Mouse (Mus musculus) olfactory bulb, adult 2 months (tissue): ENCODE measurements around the gene Ric8a. TPM values are rescaled to one million over a fixed set of nuclear protein-coding genes. Genes with fewer than 3 reads are reported as not detected.

ENCODE experiments used
- H3K27ac ChIP-seq: fragments of 200-500 bp; 2 replicates; pipeline ENCODE4 v1.5.1; 2012; ENCODE audit warnings: low read depth, low read length; ENCODE audit not compliant: insufficient read depth
- H3K4me1 ChIP-seq: fragments of 200-500 bp; 2 replicates; pipeline ENCODE4 v1.6.1; 2012; ENCODE audit warnings: low read length; ENCODE audit not compliant: control insufficient read depth, insufficient read depth
- H3K4me3 ChIP-seq: fragments of 200-500 bp; 2 replicates; pipeline ENCODE4 v1.5.1; 2012; ENCODE audit warnings: mild to moderate bottlenecking, low read depth, low read length, moderate library complexity; ENCODE audit not compliant: insufficient read depth
- CTCF ChIP-seq: fragments of 200-500 bp; IDR thresholded peaks from 2 replicates; pipeline ENCODE4 v1.5.1; 2012; ENCODE audit warnings: low read depth, mild to moderate bottlenecking, low read length, moderate library complexity; ENCODE audit not compliant: insufficient read depth
- POLR2A ChIP-seq: fragments of 200-500 bp; IDR thresholded peaks from 2 replicates; pipeline ENCODE4 v1.6.1; 2012; ENCODE audit warnings: mild to moderate bottlenecking, low read depth, low read length, moderate library complexity; ENCODE audit not compliant: insufficient read depth
- WGBS: fragments of 180-500 bp; shearing (Covaris S2); methylation state at CpG from one replicate; pipeline ENCODE4 v1.1.7; 2018; 5-methylcytosine and 5-hydroxymethylcytosine counted together
- polyA plus RNA-seq: library from polyadenylated mRNA; stranded (reverse); fragments of >200 nt; gene quantifications from 2 replicates; pipeline ENCODE4 v1.2.4, GENCODE M21; 2012; ENCODE audit warnings: low replicate concordance; ENCODE audit not compliant: missing spikeins, insufficient read depth, insufficient read length

The Ric8a gene
- polyA plus RNA-seq, 1 experiment, result not detected

GRCm38 (mm10) chr7:140899121-140899520 lies 42.4 kb downstream of the Ric8a start:
- no peak for TF ChIP-seq POLR2A
- no peak for TF ChIP-seq CTCF
- Histone ChIP-seq H3K27ac (no peak overlapping the region), H3K4me1 (peaks cover 2% of the 10 kb centered on the region; the same call in 1 of the 2 replicates), H3K4me3 (no peak overlapping the region)
- 71% methylated on average over 3 of the region's 3 CpGs for WGBS

GRCm38 (mm10) chr7:140900220-140900619 lies 43.5 kb downstream of the Ric8a start, which contains the start of gene Cox8b:
Gene Cox8b, minus strand, starts transcription at chr7:140900446.
- no peak within 1 kb of the TSS for H3K27ac ChIP-seq
- TF ChIP-seq POLR2A, result no peak
- no peak for TF ChIP-seq CTCF
- no peak within 1 kb of the TSS for H3K4me3 ChIP-seq
- WGBS, result 61% methylated on average over 10 of the region's 10 CpGs
- H3K4me1 ChIP-seq, result peaks cover 2% of the 10 kb centered on the region; the same call in 1 of the 2 replicates

GRCm38 (mm10) chr7:140902036-140902875 lies 45.5 kb downstream of the Ric8a start:
- 73% methylated on average over 15 of the region's 15 CpGs for WGBS
- Histone ChIP-seq H3K27ac (no peak overlapping the region), H3K4me1 (peaks cover 2% of the 10 kb centered on the region; the same call in 1 of the 2 replicates), H3K4me3 (no peak overlapping the region)
- TF ChIP-seq POLR2A, result no peak
- TF ChIP-seq CTCF, result no peak

- 22% methylated on average over 13 of the region's 13 CpGs for WGBS
- TF ChIP-seq CTCF (peak; percentile 91), POLR2A (no peak)
- H3K4me3 ChIP-seq, result no peak overlapping the region
- H3K4me1 ChIP-seq, result peaks cover 2% of the 10 kb centered on the region; the same call in 1 of the 2 replicates
- H3K27ac ChIP-seq, result no peak overlapping the region
Observed at GRCm38 (mm10) chr7:140903212-140903611, 46.5 kb downstream of the Ric8a start.

GRCm38 (mm10) chr7:140905642-140906081 lies 48.9 kb downstream of the Ric8a start:
- H3K27ac ChIP-seq, result no peak overlapping the region
- H3K4me1 ChIP-seq, result peaks cover 6% of the 10 kb centered on the region
- WGBS, result 75% methylated on average over 2 of the region's 2 CpGs
- TF ChIP-seq CTCF, result no peak
- TF ChIP-seq POLR2A, result no peak
- H3K4me3 ChIP-seq, result no peak overlapping the region

GRCm38 (mm10) chr7:140907131-140907530 lies 50.4 kb downstream of the Ric8a start:
- TF ChIP-seq POLR2A, result no peak
- TF ChIP-seq CTCF, result no peak
- H3K4me3 ChIP-seq, result no peak overlapping the region
- no peak overlapping the region for H3K27ac ChIP-seq
- WGBS, result 83% methylated on average over 13 of the region's 13 CpGs
- peaks cover 6% of the 10 kb centered on the region for H3K4me1 ChIP-seq

- TF ChIP-seq POLR2A (no peak), CTCF (no peak)
- H3K4me3 ChIP-seq, result no peak overlapping the region
- peaks cover 10% of the 10 kb centered on the region for H3K4me1 ChIP-seq
- 88% methylated on average over 7 of the region's 7 CpGs for WGBS
- no peak overlapping the region for H3K27ac ChIP-seq
Observed at GRCm38 (mm10) chr7:140907697-140908096, 50.9 kb downstream of the Ric8a start.

GRCm38 (mm10) chr7:140908181-140908580 lies 51.4 kb downstream of the Ric8a start:
- no peak for TF ChIP-seq POLR2A
- TF ChIP-seq CTCF, result no peak
- Histone ChIP-seq H3K4me3 (no peak overlapping the region), H3K4me1 (peaks cover 10% of the 10 kb centered on the region), H3K27ac (no peak overlapping the region)
- WGBS, result 55% methylated on average over 7 of the region's 7 CpGs

GRCm38 (mm10) chr7:140908634-140909107 lies 51.9 kb downstream of the Ric8a start:
- TF ChIP-seq CTCF (peak; percentile 76), POLR2A (no peak)
- 1% methylated on average over 19 of the region's 19 CpGs for WGBS
- no peak overlapping the region for H3K27ac ChIP-seq
- H3K4me1 ChIP-seq, result peaks cover 8% of the 10 kb centered on the region
- peak overlapping the region; percentile 48 for H3K4me3 ChIP-seq
